Mouse (Mus musculus): ENCODE measurements around the gene Ablim2.

DNA sequence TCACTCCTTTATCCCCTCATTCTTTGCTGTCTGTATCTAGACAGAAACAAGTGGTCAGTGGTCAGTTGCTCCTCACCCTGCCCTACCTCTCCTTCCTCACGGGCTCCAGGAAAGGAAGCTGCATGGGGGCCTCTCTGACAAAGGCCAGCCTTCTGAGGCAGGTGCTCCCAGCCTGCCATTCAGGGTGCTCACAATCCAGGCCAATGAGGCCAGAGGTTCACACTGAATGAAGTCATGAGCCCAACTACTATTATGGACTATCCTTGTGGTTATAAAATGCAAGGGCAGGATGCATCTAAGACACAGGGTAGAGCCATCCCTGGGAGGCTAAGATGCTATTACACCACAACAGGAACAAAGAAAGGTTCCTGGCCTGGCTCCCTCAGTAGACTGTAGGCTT is 27.1 kb upstream of the Ablim2 start:
- TF ChIP-seq CTCF (IDR thresholded peaks at IDR 0.05; ENCODE audit: control insufficient read depth, insufficient read depth, low read length), result no peak
- TF ChIP-seq POLR2A (IDR thresholded peaks at IDR 0.05; ENCODE audit: borderline replicate concordance, control insufficient read depth, low read depth, low read length), result no peak

Measured in bone marrow, adult 2 months (tissue).